Comparison of ENCODE assay signal across 19 mouse cellular contexts in genomic region chr1:74809007-74809406, GRCm38 (mm10). TPM values are rescaled to one million over a fixed set of nuclear protein-coding genes. Genes with fewer than 3 reads are reported as not detected.
DNase-seq lines count a peak whose midpoint lies in the region; ATAC-seq and TF ChIP-seq lines count a peak whose summit lies in the region.
"Had no signal": no experiment of that assay in that cellular context is flagged by ENCODE, and none has a peak within 500 bp of the region (broad histone marks: within the 10 kb centered on the region; RNA-seq: fewer than 3 reads in every experiment).

No protein-coding gene starts in this region.

- no peak overlapping the region for H3K4me3 ChIP-seq in layer of hippocampus, adult 2 months
- no peak overlapping the region for H3K4me3 ChIP-seq in ES-Bruce4 (ENCODE audit: low read depth, low read length)
- no peak overlapping the region for H3K4me3 ChIP-seq in cortical plate, adult 2 months (ENCODE audit: insufficient read depth, low read length)
- H3K4me3 ChIP-seq in midbrain, embryonic 11.5 days (ENCODE audit: low read depth, low read length) = no peak overlapping the region
- H3K4me3 ChIP-seq: erythroblast, embryonic 14.5 days; hindbrain, embryonic 12.5 days; liver, embryonic 15.5 days had no signal

- no peak for TF ChIP-seq EP300 in ES-Bruce4 (IDR thresholded peaks at IDR 0.05; ENCODE audit: insufficient read depth, low read depth, low read length)

- H3K36me3 ChIP-seq in ES-Bruce4 (ENCODE audit: control insufficient read depth, insufficient read depth, low read length, poor library complexity, severe bottlenecking) = no peaks in the 10 kb centered on the region
- H3K36me3 ChIP-seq in midbrain, embryonic 11.5 days (ENCODE audit: control insufficient read depth, insufficient read depth, low read length) = no peaks in the 10 kb centered on the region
- H3K36me3 ChIP-seq: heart, embryonic 10.5 days; hindbrain, embryonic 12.5 days; liver, embryonic 15.5 days had no signal

- ATAC-seq in midbrain, embryonic 11.5 days (ENCODE audit: low FRiP score) = no peak

- no peak for TF ChIP-seq POLR2A in ES-Bruce4 (IDR thresholded peaks at IDR 0.05; ENCODE audit: insufficient read depth, low read length)
- TF ChIP-seq POLR2A in cortical plate, adult 2 months (IDR thresholded peaks at IDR 0.05; ENCODE audit: extremely low read depth, insufficient read depth, low read length) = no peak

- H3K9me3 ChIP-seq in ES-Bruce4 (replicated peaks; ENCODE audit: control insufficient read depth, insufficient read depth, low read length, poor library complexity, severe bottlenecking) = no peaks in the 10 kb centered on the region
- H3K9me3 ChIP-seq in midbrain, embryonic 11.5 days (ENCODE audit: control insufficient read depth, low read length) = no peaks in the 10 kb centered on the region
- H3K9me3 ChIP-seq: heart, embryonic 10.5 days; hindbrain, embryonic 12.5 days; liver, embryonic 15.5 days had no signal

- peaks cover 2% of the 10 kb centered on the region for H3K4me1 ChIP-seq in ES-Bruce4 (ENCODE audit: control insufficient read depth, insufficient read depth, low read length)
- no peaks in the 10 kb centered on the region for H3K4me1 ChIP-seq in cortical plate, adult 2 months (ENCODE audit: control insufficient read depth, insufficient read depth, low read length)
- H3K4me1 ChIP-seq in midbrain, embryonic 11.5 days (ENCODE audit: control insufficient read depth, insufficient read depth, low read length) = peaks cover 25% of the 10 kb centered on the region

- DNase-seq in adrenal gland, postnatal 14 days = peak; percentile 45
- no peak for DNase-seq in adrenal gland, postnatal 25 days
- no peak for DNase-seq in layer of hippocampus, adult 2 months (ENCODE audit: low spot score in 2 of 2)
- DNase-seq in layer of hippocampus, adult 9-10 months (ENCODE audit: low spot score) = no peak
- no peak for DNase-seq in retina, embryonic 14.5 days (ENCODE audit: low spot score)
- DNase-seq in midbrain, embryonic 11.5 days (ENCODE audit: low spot score, missing footprints) = no peak
- DNase-seq: adrenal gland, adult 8-10 months; cerebellum, adult 11 months; layer of hippocampus, adult 9-11 months; retina, postnatal 1 day had no signal

- H3K27ac ChIP-seq in layer of hippocampus, adult 2 months = no peak overlapping the region
- H3K27ac ChIP-seq in ES-Bruce4 (ENCODE audit: insufficient read depth, low read length) = no peak overlapping the region
- no peak overlapping the region for H3K27ac ChIP-seq in cortical plate, adult 2 months (ENCODE audit: insufficient read depth, low read length)
- no peak overlapping the region for H3K27ac ChIP-seq in midbrain, embryonic 11.5 days (ENCODE audit: low read depth, low read length)
- H3K27ac ChIP-seq: heart, embryonic 10.5 days; hindbrain, embryonic 12.5 days; liver, embryonic 15.5 days had no signal

- peak; percentile 57 for TF ChIP-seq CTCF in layer of hippocampus, adult 2 months (conservative IDR thresholded peaks at IDR 0.05)
- TF ChIP-seq CTCF in ES-Bruce4 (IDR thresholded peaks at IDR 0.05; ENCODE audit: low read depth, low read length) = peak; percentile 83
- TF ChIP-seq CTCF in cortical plate, adult 2 months (IDR thresholded peaks at IDR 0.05; ENCODE audit: extremely low read depth, insufficient read depth, low read length) = 0 out of 2 replicates have a peak, but pooled peaks have one; percentile 10

- H3K27me3 ChIP-seq in ES-Bruce4 (ENCODE audit: control insufficient read depth, insufficient read depth, low read length, poor library complexity, severe bottlenecking) = 0 out of 2 replicates have a peak, but pooled peaks cover 2% of the 10 kb centered on the region
- peaks cover 40% of the 10 kb centered on the region for H3K27me3 ChIP-seq in midbrain, embryonic 11.5 days (ENCODE audit: control insufficient read depth, insufficient read depth, low read length)

- 66% methylated on average over 10 of the region's 10 CpGs for WGBS in midbrain, embryonic 11.5 days

- no peak overlapping the region for H3K4me2 ChIP-seq in midbrain, embryonic 11.5 days
- H3K4me2 ChIP-seq: liver, embryonic 15.5 days had no signal

- no peak overlapping the region for H3K9ac ChIP-seq in ES-Bruce4 (ENCODE audit: low read depth, poor library complexity, severe bottlenecking)
- H3K9ac ChIP-seq in midbrain, embryonic 11.5 days (ENCODE audit: low read length) = no peak overlapping the region
- H3K9ac ChIP-seq: liver, embryonic 15.5 days had no signal

RNA-seq across cellular contexts. Expression of gene Wnt10a, which starts 17.7 kb away (rescaled TPM):
- 0.30 TPM in 2 replicates for total RNA-seq in adrenal gland, postnatal 14 days (2021)
- total RNA-seq in adrenal gland, postnatal 25 days (2021) = 0.27 TPM in 1 of 2 replicates, not detected in the other
- total RNA-seq in layer of hippocampus, adult 2 months (2021) = 1 to 10 TPM; 2.5 to 3.3 TPM
- 0.79 and 0.81 TPM in 2 replicates for polyA plus RNA-seq in ES-Bruce4 (2011; ENCODE audit: insufficient read depth, insufficient read length, low read depth, missing spikeins)
- polyA plus RNA-seq in cortical plate, adult 2 months (2012; rRNA removed) = 8.1 and 8.8 TPM in 2 replicates
- polyA plus RNA-seq in midbrain, embryonic 11.5 days (2014; fragmentation: Nextera tagmentation; extraction: Ambion mirVana) = 1.4 and 2.3 TPM in 2 replicates
- total RNA-seq: megakaryocyte-erythroid progenitor cell, adult 5-6 weeks had no signal
- polyA plus RNA-seq: liver, embryonic 15.5 days had no signal

RNA-seq across cellular contexts. Expression of gene Wnt6, which starts 37.3 kb away (rescaled TPM):
- total RNA-seq in adrenal gland, postnatal 14 days (2021) = 2.4 and 3.2 TPM in 2 replicates
- total RNA-seq in adrenal gland, postnatal 25 days (2021) = 1.8 and 2.5 TPM in 2 replicates
- 1 to 10 TPM in 1 of 2 experiments, under 1 TPM in 1; 0.79 to 1.1 TPM for total RNA-seq in layer of hippocampus, adult 2 months (2021)
- 5.0 and 5.6 TPM in 2 replicates for polyA plus RNA-seq in ES-Bruce4 (2011; ENCODE audit: insufficient read depth, insufficient read length, low read depth, missing spikeins)
- 1.2 and 2.2 TPM in 2 replicates for polyA plus RNA-seq in cortical plate, adult 2 months (2012; rRNA removed)
- 3.3 and 3.4 TPM in 2 replicates for polyA plus RNA-seq in midbrain, embryonic 11.5 days (2014; fragmentation: Nextera tagmentation; extraction: Ambion mirVana)
- total RNA-seq: megakaryocyte-erythroid progenitor cell, adult 5-6 weeks had no signal
- polyA plus RNA-seq: erythroblast, embryonic 14.5 days had no signal

RNA-seq across cellular contexts. Expression of gene Cdk5r2, which starts 45.7 kb away (rescaled TPM):
- 4.1 and 5.8 TPM in 2 replicates for total RNA-seq in adrenal gland, postnatal 14 days (2021)
- 4.3 and 5.1 TPM in 2 replicates for total RNA-seq in adrenal gland, postnatal 25 days (2021)
- 100 to 1,000 TPM; 193 to 196 TPM for total RNA-seq in layer of hippocampus, adult 2 months (2021)
- 0.28 and 0.32 TPM in 2 replicates for polyA plus RNA-seq in ES-Bruce4 (2011; ENCODE audit: insufficient read depth, insufficient read length, low read depth, missing spikeins)
- polyA plus RNA-seq in cortical plate, adult 2 months (2012; rRNA removed) = 304 and 313 TPM in 2 replicates
- polyA plus RNA-seq in midbrain, embryonic 11.5 days (2014; fragmentation: Nextera tagmentation; extraction: Ambion mirVana) = 5.7 and 5.8 TPM in 2 replicates
- total RNA-seq: megakaryocyte-erythroid progenitor cell, adult 5-6 weeks had no signal
- polyA plus RNA-seq: erythroblast, embryonic 14.5 days; heart, embryonic 10.5 days; kidney, embryonic 14.5 days; liver, embryonic 15.5 days had no signal

RNA-seq across cellular contexts. Expression of gene Prkag3, which starts 60.0 kb away (rescaled TPM):
- total RNA-seq in adrenal gland, postnatal 14 days (2021) = 0.15 TPM in 1 of 2 replicates, not detected in the other
- total RNA-seq in adrenal gland, postnatal 25 days (2021) = not detected in 2 replicates
- not detected for total RNA-seq in layer of hippocampus, adult 2 months (2021)
- polyA plus RNA-seq in ES-Bruce4 (2011; ENCODE audit: insufficient read depth, insufficient read length, low read depth, missing spikeins) = 0.21 and 0.23 TPM in 2 replicates
- 0.06 and 0.13 TPM in 2 replicates for polyA plus RNA-seq in cortical plate, adult 2 months (2012; rRNA removed)
- not detected in 2 replicates for polyA plus RNA-seq in midbrain, embryonic 11.5 days (2014; fragmentation: Nextera tagmentation; extraction: Ambion mirVana)
- total RNA-seq: left cerebral cortex, postnatal 25 days; megakaryocyte-erythroid progenitor cell, adult 5-6 weeks had no signal
- polyA plus RNA-seq: erythroblast, embryonic 14.5 days had no signal

Comparison
In these comparisons a context has a peak if more than half of its experiments do, and no peak if none do; other contexts are left out.
1. CTCF ChIP-seq: peak in every context shown above with its lines; median percentile 83 in ES-Bruce4; 57 in layer of hippocampus, adult 2 months; 10 in cortical plate, adult 2 months.
2. RNA of gene Cdk5r2, which starts 45.7 kb away (total RNA-seq): 193 to 196 TPM in layer of hippocampus, adult 2 months; 4.3 to 5.1 TPM in adrenal gland, postnatal 25 days and 4.1 to 5.8 TPM in adrenal gland, postnatal 14 days; every median in the first group is over 10 times any median in the second.